Mouse (Mus musculus): ENCODE measurements around the gene Gm8279. TPM values are rescaled to one million over a fixed set of nuclear protein-coding genes. Genes with fewer than 3 reads are reported as not detected.
"Not testable (repeated sequence)": the region's sequence is repeated elsewhere in the genome, so short reads cannot be mapped to it uniquely, and the experiment has no call there.

Gm8279 gene
- total RNA-seq (2015) = not detected in 2 replicates
- not detected in 2 replicates for total RNA-seq (2017)

DNA sequence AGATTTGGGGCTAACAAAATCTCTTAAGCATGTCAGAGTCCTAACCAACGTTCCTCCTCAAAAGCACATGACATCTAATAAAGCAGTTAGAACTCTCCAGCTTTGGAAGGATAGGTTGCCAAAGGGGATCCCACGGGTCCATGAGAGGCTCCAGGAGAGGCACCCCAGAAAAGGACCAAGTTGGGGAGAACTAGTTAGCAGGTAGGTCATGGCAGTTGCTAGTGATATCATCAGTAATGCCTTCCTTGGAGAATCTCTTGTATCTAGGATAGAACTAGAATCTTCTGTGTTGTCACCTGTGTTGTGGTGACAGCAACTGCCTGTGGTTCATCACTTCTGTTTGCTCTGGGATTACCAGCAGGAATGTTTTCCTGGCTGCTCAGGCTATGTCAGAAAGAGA is at the start of gene Gm8279:
Gm8279 (plus strand) TSS at position 301 of the 400 bp plus-strand sequence.
- ATAC-seq (ENCODE audit: poor library complexity, severe bottlenecking) = not testable (repeated sequence)

DNA sequence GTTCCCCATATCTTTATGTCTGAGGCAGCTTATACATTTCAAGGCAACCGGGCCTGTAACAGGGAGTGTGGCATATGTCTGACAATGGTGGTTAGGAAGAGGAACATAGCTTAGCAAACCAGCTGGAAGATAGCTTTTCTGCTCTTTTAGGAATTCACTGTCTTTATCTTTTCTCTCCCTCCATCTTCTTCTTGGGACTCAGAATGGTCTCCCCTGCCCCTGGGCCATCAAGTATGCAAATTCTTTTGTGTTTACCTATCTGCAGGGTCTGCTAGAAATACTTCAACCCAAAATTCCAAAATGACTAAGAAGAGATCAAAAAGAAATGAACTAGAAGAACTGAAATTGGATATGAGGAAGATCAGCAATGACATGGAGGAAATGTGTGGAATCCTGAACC is 32.9 kb downstream of the Gm8279 start, which contains the start of gene Gm3317:
Gm3317 (plus strand) TSS at position 301 of the 400 bp plus-strand sequence.
- ATAC-seq (ENCODE audit: poor library complexity, severe bottlenecking) = not testable (repeated sequence)

DNA sequence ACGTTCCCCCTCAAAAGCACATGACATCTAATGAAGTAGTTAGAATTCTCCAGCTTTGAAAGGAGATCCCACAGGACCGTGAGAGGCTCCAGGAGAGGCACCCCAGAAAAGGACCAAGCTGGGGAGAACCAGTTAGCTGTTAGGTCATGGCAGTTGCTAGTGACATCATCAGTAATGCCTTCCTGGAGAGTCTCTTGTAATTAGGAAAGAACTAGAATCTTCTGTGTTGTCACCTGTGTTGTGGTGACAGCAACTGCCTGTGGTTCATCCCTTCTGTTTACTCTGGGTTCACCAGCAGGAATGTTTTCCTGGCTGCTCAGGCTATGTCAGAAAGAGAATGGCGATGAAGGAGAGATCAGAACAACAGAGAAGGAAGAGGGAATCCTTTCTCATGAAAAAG is 54.2 kb downstream of the Gm8279 start, which contains the start of gene Gm8271:
Gm8271 (plus strand) TSS at position 301 of the 400 bp plus-strand sequence.
- not testable (repeated sequence) for ATAC-seq (ENCODE audit: poor library complexity, severe bottlenecking)

Other genes with a start within 250 kb of the Gm8279 start
- gene Gm3278, start 239.1 kb upstream of the Gm8279 start, total RNA-seq (2015) = not detected in 2 replicates
- gene Gm3278, start 239.1 kb upstream of the Gm8279 start, total RNA-seq (2017) = not detected in 2 replicates
- not detected in 2 replicates for gene Gm8297, start 147.6 kb upstream of the Gm8279 start, total RNA-seq (2015)
- not detected in 2 replicates for gene Gm8297, start 147.6 kb upstream of the Gm8279 start, total RNA-seq (2017)
- gene Gm3298, start 115.6 kb upstream of the Gm8279 start, total RNA-seq (2015) = not detected in 2 replicates
- gene Gm3298, start 115.6 kb upstream of the Gm8279 start, total RNA-seq (2017) = not detected in 2 replicates
- gene 4930555G01Rik, start 80.9 kb upstream of the Gm8279 start, total RNA-seq (2015) = not detected in 2 replicates
- not detected in 2 replicates for gene 4930555G01Rik, start 80.9 kb upstream of the Gm8279 start, total RNA-seq (2017)
- not detected in 2 replicates for gene Gm8281, start 60.5 kb upstream of the Gm8279 start, total RNA-seq (2015)
- gene Gm8281, start 60.5 kb upstream of the Gm8279 start, total RNA-seq (2017) = not detected in 2 replicates
- gene Gm3317, start 33.0 kb downstream of the Gm8279 start, total RNA-seq (2015) = not detected in 2 replicates
- not detected in 2 replicates for gene Gm3317, start 33.0 kb downstream of the Gm8279 start, total RNA-seq (2017)
- gene Gm8271, start 54.3 kb downstream of the Gm8279 start, total RNA-seq (2015) = not detected in 2 replicates
- not detected in 2 replicates for gene Gm8271, start 54.3 kb downstream of the Gm8279 start, total RNA-seq (2017)
- not detected in 2 replicates for gene Gm3526, start 129.1 kb downstream of the Gm8279 start, total RNA-seq (2015)
- not detected in 2 replicates for gene Gm3526, start 129.1 kb downstream of the Gm8279 start, total RNA-seq (2017)
- not detected in 2 replicates for gene Gm3542, start 203.4 kb downstream of the Gm8279 start, total RNA-seq (2015)
- gene Gm3542, start 203.4 kb downstream of the Gm8279 start, total RNA-seq (2017) = not detected in 2 replicates